Mouse (Mus musculus) CD4-positive naive resting alpha-beta T cell, adult 57 days (primary cell): ENCODE data around the gene Ak3. TPM values are rescaled to one million over a fixed set of nuclear protein-coding genes. Genes with fewer than 3 reads are reported as not detected.

ENCODE experiments used
- total RNA-seq: library from RNA; stranded (reverse); gene quantifications from one replicate; pipeline ENCODE4 v1.2.4, GENCODE M21; 2023

Ak3 gene
- 15.0 TPM for total RNA-seq

GRCm38 (mm10) chr19:29047334-29048170, at the start of gene Ak3:
Gene Ak3 (minus strand): TSS chr19:29047961.

DNA sequence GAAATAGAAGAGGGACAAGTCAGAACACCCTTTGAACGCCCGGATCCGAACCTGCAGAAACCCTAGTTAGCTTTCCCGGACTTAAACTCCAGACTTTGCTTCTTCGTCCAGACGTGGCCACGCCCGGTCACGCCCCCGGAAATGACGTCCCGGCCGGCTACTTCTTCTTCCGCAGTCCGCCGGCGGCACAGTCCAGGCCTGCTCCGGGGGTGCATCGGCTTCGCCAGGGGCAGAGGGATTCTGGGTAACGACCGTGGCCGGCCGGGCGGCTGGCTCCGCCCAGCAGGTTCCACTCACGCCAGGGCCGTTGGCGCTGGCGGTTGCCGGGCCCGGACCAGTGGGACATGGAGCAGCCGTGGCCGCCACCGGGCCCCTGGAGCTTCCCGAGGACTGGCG, 57.6 kb downstream of the Ak3 start, which contains the start of gene Cdc37l1:
Cdc37l1 (plus strand) TSS at position 159 of the 396 bp plus-strand sequence.

Other genes with a start within 250 kb of the Ak3 start
- gene Slc1a1, start 212.9 kb downstream of the Ak3 start, total RNA-seq = not detected
- gene Plpp6, start 84.0 kb downstream of the Ak3 start, total RNA-seq = 16.3 TPM
- gene 4430402I18Rik, start 80.2 kb downstream of the Ak3 start, total RNA-seq = 2.7 TPM
- gene Cdc37l1, start 57.6 kb downstream of the Ak3 start, total RNA-seq = 52.6 TPM
- 23.3 TPM for gene Rcl1, start 53.4 kb upstream of the Ak3 start, total RNA-seq
- 58.2 TPM for gene Jak2, start 203.9 kb upstream of the Ak3 start, total RNA-seq